Mouse (Mus musculus) embryo, embryonic 10 days (tissue): Measurements from ENCODE around the gene Atad5.
"Not testable (repeated sequence)": the region's sequence is repeated elsewhere in the genome, so short reads cannot be mapped to it uniquely, and the experiment has no call there.

Experiments
- DNase-seq: peaks from one replicate; pipeline ENCODE4 v3.0.0-alpha.2; 2015; ENCODE audit warnings: low spot score

Gene Atad5

DNA sequence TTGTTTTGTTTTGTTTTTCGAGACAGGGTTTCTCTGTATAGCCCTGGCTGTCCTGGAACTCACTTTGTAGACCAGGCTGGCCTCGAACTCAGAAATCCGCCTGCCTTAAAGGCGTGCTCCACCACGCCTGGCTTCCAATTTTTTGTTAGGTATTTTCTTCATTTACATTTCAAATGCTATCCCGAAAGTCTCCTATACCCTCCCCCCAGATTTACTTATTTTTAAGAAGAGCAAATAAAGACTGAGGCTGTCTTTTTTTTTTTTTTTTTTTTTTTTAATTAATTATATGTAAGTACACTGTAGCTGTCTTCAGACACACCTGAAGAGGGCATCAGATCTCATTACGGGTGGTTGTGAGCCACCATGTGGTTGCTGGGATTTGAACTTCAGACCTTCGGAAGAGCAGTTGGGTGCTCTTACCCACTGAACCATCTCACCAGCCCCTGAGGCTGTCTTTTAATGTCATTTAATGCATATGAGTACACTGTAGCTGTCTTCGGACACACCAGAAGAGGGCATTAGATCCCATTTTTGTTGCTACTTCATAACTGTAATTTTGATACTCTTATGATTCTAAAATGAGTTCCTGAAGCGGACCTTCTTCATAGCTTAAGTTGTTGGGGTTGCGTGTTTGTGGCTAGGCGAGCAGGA is 94.0 kb downstream of the Atad5 start:
- not testable (repeated sequence) for DNase-seq

DNA sequence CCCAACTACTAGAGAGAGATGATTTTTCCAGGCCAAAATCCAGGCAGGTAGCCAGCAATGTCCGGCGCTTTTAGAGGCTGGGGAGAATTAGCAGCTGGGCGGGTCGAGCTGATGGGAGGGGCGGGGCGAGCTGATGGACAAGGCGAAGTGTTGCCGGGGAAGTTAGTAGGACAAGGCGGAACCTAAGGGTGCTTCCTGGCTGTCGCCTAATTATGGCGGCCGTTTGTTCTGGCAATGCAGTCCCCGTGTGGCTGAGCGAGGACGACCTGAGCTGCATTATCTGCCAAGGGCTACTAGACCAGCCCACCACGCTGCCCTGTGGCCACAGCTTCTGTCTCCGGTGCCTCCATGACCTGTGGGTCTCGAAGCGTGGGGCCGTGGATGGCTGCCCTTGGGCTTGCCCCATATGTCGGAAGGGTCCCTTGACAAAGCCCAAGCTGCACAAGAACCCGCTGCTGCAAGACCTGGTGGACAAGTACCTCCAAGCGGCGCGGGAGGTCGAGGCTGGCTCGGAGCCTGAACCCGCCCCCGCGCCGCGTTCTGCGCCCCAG is 94.6 kb downstream of the Atad5 start, which contains the start of gene Rnf135:
TSS of gene Rnf135 (plus strand) at position 147 of the 551 bp plus-strand sequence.
- DNase-seq = peak; percentile 78

DNA sequence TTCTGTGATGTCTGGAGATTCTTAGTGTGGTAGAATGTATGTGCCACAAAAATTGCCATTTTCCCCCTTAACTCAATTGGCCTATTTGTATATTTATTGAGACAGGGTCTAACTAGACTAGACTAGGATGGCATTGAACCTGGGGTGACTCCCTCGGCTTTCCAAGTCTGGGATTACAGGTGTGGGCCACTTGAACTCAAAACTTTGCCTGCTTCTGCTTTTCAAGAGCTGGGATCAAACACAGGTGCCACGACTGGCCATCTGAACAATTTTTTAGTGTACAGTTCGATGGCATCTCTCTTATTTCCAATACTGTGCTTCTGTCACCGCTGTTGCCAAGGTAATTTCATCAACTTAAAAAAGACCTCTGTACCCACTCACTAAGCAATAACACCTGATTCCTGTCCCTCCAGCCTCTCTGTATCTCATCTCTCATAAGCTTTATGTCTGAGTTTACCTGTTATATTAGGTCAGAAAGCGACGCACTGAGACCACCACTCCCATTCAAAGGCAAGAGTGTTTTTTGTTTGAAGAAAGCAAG is 95.4 kb downstream of the Atad5 start:
- DNase-seq = no peak
